Mouse (Mus musculus) thymus, adult 2 months (tissue): Measurements from ENCODE around the gene Olfr1459.

Experiments used
- CTCF ChIP-seq: fragments of 200-500 bp; IDR thresholded peaks from 2 replicates; pipeline ENCODE4 v1.5.1; 2012; ENCODE audit warnings: mild to moderate bottlenecking, control low read depth, low read length, moderate library complexity, borderline replicate concordance; ENCODE audit not compliant: control insufficient read depth, poor library complexity, insufficient read depth; ENCODE audit errors: extremely low read depth
- POLR2A ChIP-seq: fragments of 200-500 bp; IDR thresholded peaks from 2 replicates; pipeline ENCODE4 v1.6.1; 2012; ENCODE audit warnings: mild to moderate bottlenecking, low read length, control low read depth, moderate library complexity; ENCODE audit not compliant: control insufficient read depth, poor library complexity, insufficient read depth; ENCODE audit errors: extremely low read depth

- TF ChIP-seq CTCF (no peak), POLR2A (no peak)
Measured at GRCm38 (mm10) chr19:13106675-13107074, 42.7 kb downstream of the Olfr1459 start, which contains the start of gene Olfr1458.
